Mouse (Mus musculus) neural tube, embryonic 11.5 days (tissue): ENCODE results near the gene Nudt21. TPM values are rescaled to one million over a fixed set of nuclear protein-coding genes. Genes with fewer than 3 reads are reported as not detected.

ENCODE experiments used
- ATAC-seq: fragments of 200-750 bp; cut with Nextera tagmentation; 2 replicates; pipeline ENCODE4 v1.8.0; 2017; ENCODE audit warnings: moderate number of reproducible peaks, mild to moderate bottlenecking, moderate TSS enrichment, moderate library complexity; ENCODE audit not compliant: insufficient read depth, low FRiP score, low TSS enrichment
- DNase-seq: peaks from one replicate; pipeline ENCODE4 v3.0.0-alpha.2; 2015; ENCODE audit warnings: low spot score
- H3K27ac ChIP-seq: fragments of 300-500 bp; sonication (generic); 2 replicates; pipeline ENCODE4 v1.5.1; 2014; ENCODE audit warnings: low read depth, mild to moderate bottlenecking, low read length
- H3K27me3 ChIP-seq: fragments of 300-500 bp; sonication (generic); 2 replicates; pipeline ENCODE4 v1.6.1; 2014; ENCODE audit warnings: mild to moderate bottlenecking, low read length, mixed read lengths; ENCODE audit not compliant: control insufficient read depth, insufficient read depth
- H3K36me3 ChIP-seq: fragments of 300-500 bp; sonication (generic); 2 replicates; pipeline ENCODE4 v1.6.1; 2014; ENCODE audit warnings: mild to moderate bottlenecking, low read length, moderate library complexity, mixed read lengths; ENCODE audit not compliant: control insufficient read depth, insufficient read depth
- H3K4me1 ChIP-seq: fragments of 300-500 bp; sonication (generic); 2 replicates; pipeline ENCODE4 v1.6.1; 2014; ENCODE audit warnings: low read length, mixed read lengths; ENCODE audit not compliant: control insufficient read depth, insufficient read depth
- H3K4me2 ChIP-seq: fragments of 300-500 bp; sonication (generic); 2 replicates; pipeline ENCODE4 v1.6.1; 2014; ENCODE audit warnings: low read depth, mild to moderate bottlenecking, moderate library complexity
- H3K4me3 ChIP-seq: fragments of 300-500 bp; sonication (generic); 2 replicates; pipeline ENCODE4 v1.5.1; 2014; ENCODE audit warnings: low read depth, low read length
- H3K9ac ChIP-seq: fragments of 300-500 bp; sonication (generic); 2 replicates; pipeline ENCODE4 v1.6.1; 2014; ENCODE audit warnings: mild to moderate bottlenecking, low read length
- H3K9me3 ChIP-seq: fragments of 300-500 bp; sonication (generic); 2 replicates; pipeline ENCODE4 v1.6.1; 2016; ENCODE audit warnings: low read length; ENCODE audit not compliant: control insufficient read depth
- WGBS: fragments of 180-500 bp; shearing (Covaris S2); extraction: QIAGEN DNeasy Blood & Tissue Kit; methylation state at CpG from one replicate; pipeline ENCODE4 v1.1.7; 2014; 5-methylcytosine and 5-hydroxymethylcytosine counted together
- polyA plus RNA-seq: library from polyadenylated mRNA; unstranded; fragments of >200 nt; fragmentation: Nextera tagmentation; extraction: Ambion mirVana; gene quantifications from 2 replicates; pipeline ENCODE4 v1.2.1, GENCODE M21; 2014

Gene Nudt21
- polyA plus RNA-seq = 160 and 162 TPM in 2 replicates

- Histone ChIP-seq H3K9ac (peak within 1 kb of the TSS; percentile 70), H3K27ac (peak within 1 kb of the TSS; percentile 44; the same call in 1 of the 2 replicates), H3K9me3 (no peaks in the 10 kb centered on the region), H3K4me2 (peak within 1 kb of the TSS; percentile 88), H3K4me3 (peak within 1 kb of the TSS; percentile 80), H3K4me1 (peaks cover 12% of the 10 kb centered on the region), H3K36me3 (no peaks in the 10 kb centered on the region), H3K27me3 (no peaks in the 10 kb centered on the region)
- DNase-seq (peak; percentile 95), ATAC-seq (peak; percentile 99)
- under 1% methylated on average over 41 of the region's 41 CpGs for WGBS
These were observed at the start of gene Nudt21, which contains the start of gene Ogfod1 for GRCm38 (mm10) chr8:94036944-94037524. Gene Nudt21 (minus strand): TSS chr8:94037031. Gene Ogfod1 (plus strand): TSS chr8:94037198.

- WGBS = 83% methylated on average over 12 of the region's 12 CpGs
- no peak overlapping the region for H3K4me3 ChIP-seq
- no peaks in the 10 kb centered on the region for H3K36me3 ChIP-seq
- H3K9ac ChIP-seq = no peak overlapping the region
- DNase-seq = no peak
- no peaks in the 10 kb centered on the region for H3K9me3 ChIP-seq
- H3K27me3 ChIP-seq = no peaks in the 10 kb centered on the region
- H3K27ac ChIP-seq = no peak overlapping the region
- H3K4me2 ChIP-seq = no peak overlapping the region
- no peak for ATAC-seq
- H3K4me1 ChIP-seq = no peaks in the 10 kb centered on the region
These were observed 39.8 kb upstream of the Nudt21 start for GRCm38 (mm10) chr8:94076461-94077192.

- 94% methylated on average over 7 of the region's 7 CpGs for WGBS
- no peak overlapping the region for H3K4me3 ChIP-seq
- ATAC-seq = no peak
- 0 out of 2 replicates have a peak, but pooled peaks cover 5% of the 10 kb centered on the region for H3K4me1 ChIP-seq
- no peak overlapping the region for H3K4me2 ChIP-seq
- H3K9ac ChIP-seq = no peak overlapping the region
- DNase-seq = no peak
- no peaks in the 10 kb centered on the region for H3K27me3 ChIP-seq
- no peaks in the 10 kb centered on the region for H3K36me3 ChIP-seq
- no peaks in the 10 kb centered on the region for H3K9me3 ChIP-seq
- no peak overlapping the region for H3K27ac ChIP-seq
These were observed 32.0 kb upstream of the Nudt21 start for GRCm38 (mm10) chr8:94068793-94069192.

GRCm38 (mm10) chr8:94066121-94066863 lies 29.5 kb upstream of the Nudt21 start:
- H3K4me3 ChIP-seq = no peak overlapping the region
- H3K27ac ChIP-seq = peak overlapping the region; percentile 49
- H3K4me1 ChIP-seq = 0 out of 2 replicates have a peak, but pooled peaks cover 5% of the 10 kb centered on the region
- H3K9me3 ChIP-seq = no peaks in the 10 kb centered on the region
- H3K27me3 ChIP-seq = no peaks in the 10 kb centered on the region
- WGBS = 46% methylated on average over 11 of the region's 11 CpGs
- peak; percentile 40 for DNase-seq
- peak; percentile 90 for ATAC-seq
- no peak overlapping the region for H3K4me2 ChIP-seq
- H3K36me3 ChIP-seq = no peaks in the 10 kb centered on the region
- H3K9ac ChIP-seq = no peak overlapping the region

GRCm38 (mm10) chr8:94057157-94057854 lies 20.5 kb upstream of the Nudt21 start:
- WGBS = 61% methylated on average over 6 of the region's 6 CpGs
- no peak overlapping the region for H3K27ac ChIP-seq
- ATAC-seq (no peak), DNase-seq (peak; percentile 54)
- no peak overlapping the region for H3K9ac ChIP-seq
- H3K27me3 ChIP-seq = no peaks in the 10 kb centered on the region
- H3K4me2 ChIP-seq = no peak overlapping the region
- no peaks in the 10 kb centered on the region for H3K4me1 ChIP-seq
- no peaks in the 10 kb centered on the region for H3K36me3 ChIP-seq
- H3K9me3 ChIP-seq = no peaks in the 10 kb centered on the region
- no peak overlapping the region for H3K4me3 ChIP-seq

GRCm38 (mm10) chr8:94052696-94053095 lies 15.9 kb upstream of the Nudt21 start:
- Histone ChIP-seq H3K9me3 (no peaks in the 10 kb centered on the region), H3K9ac (no peak overlapping the region), H3K4me3 (no peak overlapping the region), H3K27me3 (no peaks in the 10 kb centered on the region), H3K4me1 (no peaks in the 10 kb centered on the region), H3K27ac (no peak overlapping the region), H3K36me3 (no peaks in the 10 kb centered on the region; the same call in 1 of the 2 replicates), H3K4me2 (no peak overlapping the region)
- ATAC-seq (no peak), DNase-seq (no peak)
- 92% methylated on average over 12 of the region's 12 CpGs for WGBS

GRCm38 (mm10) chr8:94047845-94048244 lies 11.0 kb upstream of the Nudt21 start:
- H3K4me3 ChIP-seq = no peak overlapping the region
- H3K9me3 ChIP-seq = no peaks in the 10 kb centered on the region
- DNase-seq (no peak), ATAC-seq (no peak)
- H3K4me1 ChIP-seq = no peaks in the 10 kb centered on the region
- WGBS = 89% methylated on average over 2 of the region's 2 CpGs
- H3K27me3 ChIP-seq = no peaks in the 10 kb centered on the region
- no peak overlapping the region for H3K9ac ChIP-seq
- H3K4me2 ChIP-seq = no peak overlapping the region
- H3K27ac ChIP-seq = no peak overlapping the region
- no peaks in the 10 kb centered on the region; the same call in 1 of the 2 replicates for H3K36me3 ChIP-seq

- ATAC-seq (no peak), DNase-seq (peak; percentile 24)
- H3K9ac ChIP-seq = peak overlapping the region; percentile 70
- no peaks in the 10 kb centered on the region for H3K9me3 ChIP-seq
- no peak overlapping the region for H3K27ac ChIP-seq
- H3K27me3 ChIP-seq = no peaks in the 10 kb centered on the region
- H3K4me3 ChIP-seq = peak overlapping the region; percentile 80
- H3K4me2 ChIP-seq = peak overlapping the region; percentile 66
- peaks cover 12% of the 10 kb centered on the region for H3K4me1 ChIP-seq
- H3K36me3 ChIP-seq = no peaks in the 10 kb centered on the region
- WGBS = 12% methylated on average over 15 of the region's 15 CpGs
These were observed 975 bp upstream of the Nudt21 start for GRCm38 (mm10) chr8:94037806-94038205.
